ENCODE assay signal across 10 mouse cellular contexts in the genomic region with DNA sequence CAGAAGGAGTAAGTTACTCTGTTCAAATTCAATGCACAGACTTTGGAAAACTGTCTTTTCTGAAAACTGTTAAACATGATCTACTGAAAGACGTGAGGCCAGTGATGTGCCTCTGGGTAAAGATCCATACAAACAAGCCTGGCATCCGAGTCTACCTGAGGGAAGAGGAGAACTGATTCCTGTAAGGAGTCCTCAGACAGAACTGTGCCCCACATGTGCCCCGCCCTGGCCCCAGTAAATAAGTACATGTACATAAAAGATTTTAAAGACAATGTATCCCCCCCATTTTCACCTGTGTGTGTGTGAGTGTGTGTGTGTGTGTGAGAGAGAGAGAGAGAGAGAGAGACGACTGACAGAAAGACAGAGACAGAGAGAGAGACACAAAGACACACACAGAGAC. TPM values are rescaled to one million over a fixed set of nuclear protein-coding genes. Genes with fewer than 3 reads are reported as not detected.
DNase-seq lines count a peak whose midpoint lies in the region; TF ChIP-seq lines count a peak whose summit lies in the region.
"Had no signal": no experiment of that assay in that cellular context is flagged by ENCODE, and none has a peak within 500 bp of the region (broad histone marks: within the 10 kb centered on the region; RNA-seq: fewer than 3 reads in every experiment).

No protein-coding gene starts in this region.

- TF ChIP-seq CTCF in left cerebral cortex, adult 2 months (IDR thresholded peaks at IDR 0.05), result no peak

- H3K27ac ChIP-seq in left cerebral cortex, adult 2 months, result peak overlapping the region; percentile 44; the same call in 1 of the 2 replicates
- peak overlapping the region; percentile 88 for H3K27ac ChIP-seq in macrophage
- H3K27ac ChIP-seq: midbrain, embryonic 12.5 days had no signal

- no peak for DNase-seq in left cerebral cortex, adult 2 months (ENCODE audit: extremely low spot score in 1 of 2, low spot score in 2 of 2)
- no peak for DNase-seq in left cerebral cortex, postnatal 14 days (ENCODE audit: low spot score in 2 of 2)
- peak; percentile 42 to 43 for DNase-seq in B cell, adult 2 months
- peak; percentile 57 for DNase-seq in CD4-positive helper T cell, adult 2 months (ENCODE audit: low read depth, low spot score)
- no peak for DNase-seq in ovary, postnatal 36 days (ENCODE audit: low spot score)
- DNase-seq in testis, postnatal 14 days (ENCODE audit: low spot score), result no peak

- WGBS in macrophage (ENCODE audit: missing documents), result 71% methylated on average over 3 of the region's 4 CpGs

- H3K4me3 ChIP-seq in left cerebral cortex, adult 2 months, result no peak overlapping the region
- no peak overlapping the region for H3K4me3 ChIP-seq in macrophage (ENCODE audit: inconsistent target)
- H3K4me3 ChIP-seq: limb, embryonic 12.5 days; midbrain, embryonic 12.5 days had no signal

- no peaks in the 10 kb centered on the region for H3K79me2 ChIP-seq in macrophage (ENCODE audit: inconsistent target)

- intact Hi-C loops in left cerebral cortex, adult 2 months (cut with DNase I), result no loop called here
- intact Hi-C loops in left cerebral cortex, postnatal 14 days (cut with DNase I), result loop anchor here (10.0 kb wide), 1 partner anchor 97 kb away; the partner anchor contains the start of gene Pde3b

- no peaks in the 10 kb centered on the region for H3K36me3 ChIP-seq in macrophage (ENCODE audit: inconsistent target)
- H3K36me3 ChIP-seq: G1E; limb, embryonic 12.5 days; midbrain, embryonic 12.5 days had no signal

RNA-seq across cellular contexts. Expression of gene Psma1, which starts 42.0 kb away (rescaled TPM):
- total RNA-seq in left cerebral cortex, adult 2 months (2021), result 100 to 1,000 TPM in 1 of 2 experiments, 10 to 100 TPM in 1; 98.8 to 103 TPM
- 100 to 1,000 TPM; 114 to 128 TPM for total RNA-seq in left cerebral cortex, postnatal 14 days (2021)
- 100 to 1,000 TPM in 16 of 26 experiments, 10 to 100 TPM in 10; 36.3 to 161 (median 112) TPM for total RNA-seq in macrophage (2018; cell fraction: chromatin; rRNA removed)
- 100 to 1,000 TPM; 112 to 224 (median 168) TPM for total RNA-seq in macrophage (2018; cell fraction: cytosol; rRNA removed)
- 100 to 1,000 TPM in 14 of 26 experiments, 10 to 100 TPM in 12; 37.4 to 148 (median 104) TPM for total RNA-seq in macrophage (2018; cell fraction: nucleus; rRNA removed)
- 137 to 223 TPM (median 152 TPM) in 3 replicates for polyA plus RNA-seq in macrophage (2018)

Comparison
In these comparisons a context has a peak if more than half of its experiments do, and no peak if none do; other contexts are left out.
1. DNase-seq: peak in B cell, adult 2 months (2 of 2) and CD4-positive helper T cell, adult 2 months (single experiment); none in left cerebral cortex, adult 2 months (0 of 2), left cerebral cortex, postnatal 14 days (0 of 2), ovary, postnatal 36 days (single experiment) and testis, postnatal 14 days (single experiment).